Mouse (Mus musculus) G1E-ER4 (cell line): ENCODE results near the gene Mpdz. TPM values are rescaled to one million over a fixed set of nuclear protein-coding genes. Genes with fewer than 3 reads are reported as not detected.

Source experiments
- GATA1 ChIP-seq: IDR thresholded peaks from one replicate; pipeline ENCODE4 v1.8.0; 2012; ENCODE audit warnings: low read length, inconsistent platforms
- polyA plus RNA-seq: library from polyadenylated mRNA; stranded (reverse); fragments of >175 nt; gene quantifications from 2 replicates; pipeline ENCODE4 v1.2.3, GENCODE M21; 2012

Mpdz gene
- polyA plus RNA-seq, 1 experiment: not detected

- no peak for TF ChIP-seq GATA1
Measured at GRCm38 (mm10) chr4:81322232-81322631, 120.4 kb downstream of the Mpdz start.

DNA sequence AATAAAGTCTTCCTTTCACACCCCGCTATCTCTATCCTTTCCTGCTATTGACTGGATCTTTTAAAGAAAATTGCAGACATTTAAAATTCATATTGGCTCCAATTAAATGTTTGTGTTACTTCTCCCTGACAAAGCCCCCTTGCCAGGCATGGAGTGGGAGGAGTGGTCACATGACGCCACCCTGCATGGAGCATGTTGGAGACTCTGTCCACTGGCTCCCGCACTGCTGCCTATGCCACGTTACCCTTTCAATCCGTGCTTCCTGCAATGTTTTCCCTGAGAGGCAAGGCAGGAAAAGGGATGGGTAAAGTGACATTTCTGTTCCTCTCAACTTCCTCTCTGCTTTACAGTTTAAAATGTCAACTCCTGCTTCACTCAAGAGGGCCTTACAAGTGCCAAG lies 128.0 kb downstream of the Mpdz start:
- TF ChIP-seq GATA1: no peak

- TF ChIP-seq GATA1: no peak
Measured at GRCm38 (mm10) chr4:81313246-81313645, 129.4 kb downstream of the Mpdz start.

GRCm38 (mm10) chr4:81310168-81310474 lies 132.5 kb downstream of the Mpdz start:
- TF ChIP-seq GATA1: no peak

DNA sequence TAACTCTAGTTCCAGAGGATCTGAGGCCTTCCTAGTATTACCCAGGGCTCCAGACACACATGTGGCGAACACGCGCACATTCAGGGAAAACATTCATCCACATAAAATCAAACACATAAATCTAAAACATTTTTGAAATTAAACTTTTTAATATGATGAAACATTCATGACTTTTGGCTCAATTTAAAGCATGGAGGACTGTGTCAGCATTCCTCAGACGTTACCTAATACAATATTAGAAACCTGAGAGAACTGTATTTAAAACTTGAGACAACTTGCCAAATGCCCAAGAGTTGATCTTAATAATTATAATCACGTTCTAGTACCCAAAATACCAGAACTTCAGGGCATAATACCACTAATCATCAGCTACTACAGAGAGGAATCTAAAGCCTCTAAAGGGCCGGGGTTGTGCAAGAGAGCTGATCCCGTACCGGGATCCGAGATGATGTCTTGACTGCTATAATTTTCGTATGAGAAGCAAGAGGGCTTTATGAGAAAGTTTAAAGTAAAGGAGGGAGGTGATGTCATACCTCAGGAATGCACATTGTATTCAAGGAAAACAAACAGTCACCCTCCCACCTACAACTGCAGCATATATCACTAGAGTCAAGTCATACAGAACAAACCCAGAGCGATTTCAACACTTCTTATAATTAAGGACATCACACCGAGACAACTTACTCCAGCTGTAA lies 133.0 kb downstream of the Mpdz start:
- TF ChIP-seq GATA1: no peak

DNA sequence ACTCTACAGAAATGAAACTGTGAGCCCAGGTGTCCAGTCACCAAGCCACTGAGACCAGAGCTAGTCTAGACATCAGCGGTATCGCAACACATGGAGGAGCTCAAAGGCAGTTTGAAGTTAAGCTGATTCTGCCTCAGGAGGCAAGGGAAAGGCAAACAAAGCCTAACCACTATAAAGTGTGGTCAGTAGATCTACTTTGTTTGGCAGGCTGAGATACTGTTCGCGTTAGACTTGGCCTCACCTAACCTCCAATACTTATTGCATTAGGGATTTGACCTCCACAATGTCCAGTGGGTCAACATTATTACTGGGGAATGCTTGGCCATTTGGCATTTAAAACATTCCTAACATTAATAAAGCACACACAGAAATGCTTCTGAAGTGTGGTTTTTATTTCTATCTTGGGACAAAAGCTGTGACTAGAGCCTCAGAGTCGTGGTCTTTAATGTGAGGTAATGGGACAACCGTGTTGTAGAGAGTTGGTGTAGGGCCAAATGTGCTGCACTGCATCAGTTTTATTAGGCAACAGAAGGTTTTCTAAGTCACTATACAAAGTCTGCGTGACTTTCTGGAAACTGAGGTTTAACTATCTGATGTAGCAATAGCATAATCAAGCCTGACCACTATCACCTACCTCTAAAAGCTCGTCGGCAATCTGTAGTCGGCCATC lies 134.9 kb downstream of the Mpdz start:
- no peak for TF ChIP-seq GATA1

DNA sequence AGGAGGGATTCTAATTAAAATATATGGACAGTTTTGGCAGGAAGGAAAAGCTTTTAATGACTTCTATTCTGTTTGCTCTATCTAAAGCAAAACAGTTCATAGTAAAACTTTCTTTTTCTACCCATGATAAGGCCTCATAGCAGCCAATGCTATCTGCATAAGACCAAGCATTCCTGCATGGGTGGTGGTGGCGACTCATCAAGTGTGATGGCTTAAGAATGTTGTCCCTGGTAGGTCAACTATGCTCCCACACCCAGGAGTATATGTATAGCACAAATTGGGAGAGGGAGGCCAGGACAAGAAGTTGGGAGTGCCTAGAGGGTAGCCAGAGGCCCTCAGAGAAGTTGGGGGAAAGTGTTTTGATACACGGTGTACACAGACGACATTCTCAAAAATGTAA lies 140.6 kb downstream of the Mpdz start:
- TF ChIP-seq GATA1: no peak

GRCm38 (mm10) chr4:81298384-81298783 lies 144.2 kb downstream of the Mpdz start:
- no peak for TF ChIP-seq GATA1

DNA sequence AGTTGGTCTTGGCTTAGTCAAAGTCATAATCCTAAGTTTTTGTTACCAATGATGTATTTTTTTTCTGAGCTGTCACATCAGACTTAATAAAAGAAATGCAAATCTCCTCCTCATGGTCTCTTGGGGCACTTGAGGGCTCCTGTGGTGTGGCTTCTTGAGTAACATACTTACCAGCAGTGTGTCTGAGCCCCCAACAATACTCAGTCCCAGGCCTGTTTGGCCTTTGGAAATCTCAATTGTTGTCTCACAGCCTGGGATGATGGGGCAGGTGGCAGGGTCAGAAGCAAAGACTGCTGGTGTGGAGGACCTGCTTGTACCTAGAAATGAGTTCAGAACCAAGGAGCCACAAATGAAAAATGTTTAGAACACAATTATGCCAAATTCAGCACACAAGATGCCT lies 149.3 kb downstream of the Mpdz start:
- no peak for TF ChIP-seq GATA1

GRCm38 (mm10) chr4:81285564-81285963 lies 157.1 kb downstream of the Mpdz start:
- no peak for TF ChIP-seq GATA1

DNA sequence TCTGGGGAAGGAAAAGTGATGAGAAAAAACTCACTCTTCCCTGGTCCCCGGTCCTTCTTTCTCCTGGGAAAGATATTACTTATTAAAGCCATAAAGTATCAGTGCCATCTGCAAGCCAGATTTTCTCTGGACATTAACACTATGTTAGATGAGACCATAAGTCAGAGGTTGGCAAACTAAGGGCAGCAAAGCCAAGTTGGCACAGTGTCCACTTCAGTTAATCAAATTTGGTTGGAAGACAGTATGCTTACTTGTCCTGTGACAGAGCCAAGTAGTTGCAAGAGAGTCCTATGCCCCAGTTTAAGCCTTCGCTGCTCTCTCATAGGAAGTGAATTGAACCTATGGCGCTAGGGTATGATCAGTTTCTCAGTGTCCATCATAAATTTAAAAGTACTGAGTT lies 159.0 kb downstream of the Mpdz start:
- TF ChIP-seq GATA1: no peak

DNA sequence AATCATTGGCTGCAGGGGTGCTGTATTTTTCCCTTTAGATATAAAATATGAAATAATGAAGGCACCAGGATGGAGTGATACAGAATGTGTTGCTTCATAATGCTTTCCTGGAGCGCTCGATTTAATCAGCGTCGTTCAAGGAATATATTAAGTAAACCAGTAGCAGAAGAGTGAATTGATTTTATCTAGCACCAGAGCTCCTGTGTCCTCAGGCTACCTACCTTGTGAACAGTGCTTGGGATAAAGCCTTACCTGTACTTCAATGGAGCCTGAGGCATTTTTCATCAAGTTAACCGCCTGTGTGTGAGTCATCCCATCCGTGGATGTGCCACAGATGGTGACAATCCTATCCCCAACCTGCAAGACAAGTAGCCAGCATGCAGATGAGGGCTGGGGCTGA lies 159.5 kb downstream of the Mpdz start:
- no peak for TF ChIP-seq GATA1

DNA sequence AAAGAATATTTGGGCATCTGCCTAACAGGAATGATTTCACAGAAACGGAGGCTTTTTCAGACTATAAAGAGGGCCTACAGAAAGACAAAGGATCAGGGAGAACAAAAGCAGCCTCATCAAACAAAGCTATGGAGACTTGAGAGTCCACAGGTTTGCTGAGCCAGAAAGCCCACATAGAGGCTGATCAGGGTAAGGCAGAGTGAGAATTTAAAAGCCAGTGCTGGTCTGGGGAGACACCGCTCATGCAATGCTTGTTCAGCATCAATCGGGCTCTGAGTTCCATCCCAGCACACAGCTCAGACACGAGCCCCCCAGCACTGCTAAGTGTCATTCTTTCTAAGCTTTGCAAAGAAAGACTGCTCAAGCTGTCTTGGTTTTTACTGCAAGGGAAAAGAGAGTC lies 162.5 kb downstream of the Mpdz start:
- no peak for TF ChIP-seq GATA1

GRCm38 (mm10) chr4:81279451-81279850 lies 163.2 kb downstream of the Mpdz start:
- TF ChIP-seq GATA1: no peak

- no peak for TF ChIP-seq GATA1
Measured at GRCm38 (mm10) chr4:81275957-81276715, 166.5 kb downstream of the Mpdz start.

- no peak for TF ChIP-seq GATA1
Measured at GRCm38 (mm10) chr4:81273067-81273466, 169.5 kb downstream of the Mpdz start.
